Mouse (Mus musculus) heart, embryonic 15.5 days (tissue): ENCODE data around the gene Ctns. TPM values are rescaled to one million over a fixed set of nuclear protein-coding genes. Genes with fewer than 3 reads are reported as not detected.
A peak's percentile ranks its signal among the peaks of the same experiment; 100 is the strongest.

ENCODE experiments used
- ATAC-seq: fragments of 200-750 bp; cut with Nextera tagmentation; replicated peaks from 2 replicates; pipeline ENCODE4 v1.8.0; 2017; ENCODE audit warnings: low read depth, moderate TSS enrichment; ENCODE audit not compliant: insufficient number of reproducible peaks, insufficient read depth, low FRiP score
- H3K27ac ChIP-seq: fragments of 300-500 bp; sonication (generic); 2 replicates; pipeline ENCODE4 v1.5.1; 2015; ENCODE audit warnings: mild to moderate bottlenecking, inconsistent platforms
- H3K27me3 ChIP-seq: fragments of 300-500 bp; sonication (generic); 2 replicates; pipeline ENCODE4 v1.6.1; 2015; ENCODE audit warnings: inconsistent platforms
- H3K36me3 ChIP-seq: fragments of 300-500 bp; sonication (generic); 2 replicates; pipeline ENCODE4 v1.6.1; 2015; ENCODE audit warnings: mild to moderate bottlenecking, inconsistent platforms
- H3K4me1 ChIP-seq: fragments of 300-500 bp; sonication (generic); replicated peaks from 2 replicates; pipeline ENCODE4 v1.6.1; 2015; ENCODE audit warnings: inconsistent platforms
- H3K4me2 ChIP-seq: fragments of 300-500 bp; sonication (generic); 2 replicates; pipeline ENCODE4 v1.6.1; 2015; ENCODE audit warnings: inconsistent platforms, mild to moderate bottlenecking, moderate library complexity
- H3K4me3 ChIP-seq: fragments of 300-500 bp; sonication (generic); 2 replicates; pipeline ENCODE4 v1.5.1; 2015; ENCODE audit warnings: mild to moderate bottlenecking, inconsistent platforms
- H3K9ac ChIP-seq: fragments of 300-500 bp; sonication (generic); 2 replicates; pipeline ENCODE4 v1.6.1; 2015; ENCODE audit warnings: mild to moderate bottlenecking, inconsistent platforms
- H3K9me3 ChIP-seq: fragments of 300-500 bp; sonication (generic); replicated peaks from 2 replicates; pipeline ENCODE4 v1.6.1; 2016; ENCODE audit warnings: inconsistent platforms
- WGBS: fragments of 180-500 bp; shearing (Covaris S2); methylation state at CpG from one replicate; pipeline ENCODE4 v1.1.7; 2015; ENCODE audit warnings: mixed read lengths; 5-methylcytosine and 5-hydroxymethylcytosine counted together
- polyA plus RNA-seq: library from polyadenylated mRNA; unstranded; fragments of >200 nt; fragmentation: Nextera tagmentation; extraction: Ambion mirVana; gene quantifications from 2 replicates; pipeline ENCODE4 v1.2.1, GENCODE M21; 2015

The Ctns gene
- polyA plus RNA-seq, 1 experiment from 2014 or later: 12.5 TPM

GRCm38 (mm10) chr11:73168071-73168470 lies 30.8 kb downstream of the Ctns start:
- no peak overlapping the region for H3K4me2 ChIP-seq
- H3K9me3 ChIP-seq: no peaks in the 10 kb centered on the region
- no peak overlapping the region for H3K9ac ChIP-seq
- peaks cover 16% of the 10 kb centered on the region for H3K4me1 ChIP-seq
- ATAC-seq: no peak
- H3K36me3 ChIP-seq: peaks cover under 1% of the 10 kb centered on the region; the same call in 1 of the 2 replicates
- no peak overlapping the region for H3K4me3 ChIP-seq
- no peak overlapping the region for H3K27ac ChIP-seq
- H3K27me3 ChIP-seq: no peaks in the 10 kb centered on the region
- WGBS: 82% methylated on average over 8 of the region's 8 CpGs

- ATAC-seq: no peak
- Histone ChIP-seq H3K4me1 (peaks cover 14% of the 10 kb centered on the region), H3K27ac (no peak overlapping the region), H3K36me3 (no peaks in the 10 kb centered on the region), H3K9me3 (no peaks in the 10 kb centered on the region), H3K4me2 (no peak overlapping the region), H3K4me3 (no peak overlapping the region), H3K9ac (no peak overlapping the region), H3K27me3 (peaks cover 18% of the 10 kb centered on the region; the same call in 1 of the 2 replicates)
- 66% methylated on average over 5 of the region's 5 CpGs for WGBS
Measured at GRCm38 (mm10) chr11:73162284-73162683, 36.6 kb downstream of the Ctns start.

- H3K27ac ChIP-seq: peak overlapping the region; percentile 63
- 80% methylated on average over 4 of the region's 4 CpGs for WGBS
- peaks cover 22% of the 10 kb centered on the region; the same call in 1 of the 2 replicates for H3K27me3 ChIP-seq
- H3K4me2 ChIP-seq: peak overlapping the region; percentile 92
- no peaks in the 10 kb centered on the region for H3K36me3 ChIP-seq
- no peak for ATAC-seq
- H3K4me1 ChIP-seq: peaks cover 14% of the 10 kb centered on the region
- H3K4me3 ChIP-seq: no peak overlapping the region
- H3K9ac ChIP-seq: no peak overlapping the region
- no peaks in the 10 kb centered on the region for H3K9me3 ChIP-seq
Measured at GRCm38 (mm10) chr11:73161616-73162015, 37.2 kb downstream of the Ctns start.

- peaks cover 14% of the 10 kb centered on the region for H3K4me1 ChIP-seq
- peak overlapping the region; percentile 58 for H3K4me3 ChIP-seq
- H3K9ac ChIP-seq: peak overlapping the region; percentile 71
- no peaks in the 10 kb centered on the region for H3K36me3 ChIP-seq
- peaks cover 24% of the 10 kb centered on the region; the same call in 1 of the 2 replicates for H3K27me3 ChIP-seq
- 7% methylated on average over 6 of the region's 6 CpGs for WGBS
- peak overlapping the region; percentile 63 for H3K27ac ChIP-seq
- H3K9me3 ChIP-seq: no peaks in the 10 kb centered on the region
- peak; percentile 74 for ATAC-seq
- peak overlapping the region; percentile 92 for H3K4me2 ChIP-seq
Measured at GRCm38 (mm10) chr11:73160811-73161200, 38.0 kb downstream of the Ctns start.

GRCm38 (mm10) chr11:73159957-73160810 lies 38.7 kb downstream of the Ctns start, which contains the start of gene P2rx5:
Gene P2rx5, plus strand, starts transcription at chr11:73160421.
- peak within 1 kb of the TSS; percentile 63 for H3K27ac ChIP-seq
- no peaks in the 10 kb centered on the region for H3K9me3 ChIP-seq
- ATAC-seq: peak; percentile 83
- peak within 1 kb of the TSS; percentile 92 for H3K4me2 ChIP-seq
- no peaks in the 10 kb centered on the region for H3K36me3 ChIP-seq
- peaks cover 14% of the 10 kb centered on the region for H3K4me1 ChIP-seq
- H3K4me3 ChIP-seq: peak within 1 kb of the TSS; percentile 58
- H3K9ac ChIP-seq: peak within 1 kb of the TSS; percentile 71
- H3K27me3 ChIP-seq: peaks cover 24% of the 10 kb centered on the region; the same call in 1 of the 2 replicates
- WGBS: 3% methylated on average over 49 of the region's 49 CpGs

GRCm38 (mm10) chr11:73155071-73155470 lies 43.8 kb downstream of the Ctns start:
- 62% methylated on average over 6 of the region's 6 CpGs for WGBS
- no peak for ATAC-seq

GRCm38 (mm10) chr11:73148209-73148608 lies 50.6 kb downstream of the Ctns start:
- no peak for ATAC-seq
- no peaks in the 10 kb centered on the region for H3K4me1 ChIP-seq
- H3K9ac ChIP-seq: no peak overlapping the region
- no peak overlapping the region for H3K4me3 ChIP-seq
- no peaks in the 10 kb centered on the region for H3K9me3 ChIP-seq
- no peak overlapping the region for H3K4me2 ChIP-seq
- H3K27ac ChIP-seq: no peak overlapping the region
- WGBS: 78% methylated on average over 9 of the region's 9 CpGs
- H3K36me3 ChIP-seq: no peaks in the 10 kb centered on the region
- H3K27me3 ChIP-seq: no peaks in the 10 kb centered on the region

More at GRCm38 (mm10) chr11:73155071-73155470, 43.8 kb downstream of the Ctns start:
- H3K4me3 ChIP-seq: no peak overlapping the region
- H3K27me3 ChIP-seq: peaks cover 22% of the 10 kb centered on the region; the same call in 1 of the 2 replicates
- H3K27ac ChIP-seq: no peak overlapping the region
- H3K4me2 ChIP-seq: no peak overlapping the region
- H3K9ac ChIP-seq: no peak overlapping the region
- H3K36me3 ChIP-seq: no peaks in the 10 kb centered on the region
- H3K4me1 ChIP-seq: peaks cover 3% of the 10 kb centered on the region
- no peaks in the 10 kb centered on the region for H3K9me3 ChIP-seq

- Histone ChIP-seq H3K9ac (no peak overlapping the region), H3K36me3 (no peaks in the 10 kb centered on the region), H3K27me3 (no peaks in the 10 kb centered on the region), H3K4me1 (no peaks in the 10 kb centered on the region), H3K27ac (no peak overlapping the region), H3K4me2 (no peak overlapping the region), H3K4me3 (no peak overlapping the region), H3K9me3 (no peaks in the 10 kb centered on the region)
- no peak for ATAC-seq
- WGBS: 51% methylated on average over 7 of the region's 7 CpGs
Measured at GRCm38 (mm10) chr11:73146975-73147365, 51.9 kb downstream of the Ctns start.

GRCm38 (mm10) chr11:73146026-73146974 lies 52.5 kb downstream of the Ctns start:
- H3K27ac ChIP-seq: no peak overlapping the region
- ATAC-seq: no peak
- no peaks in the 10 kb centered on the region for H3K4me1 ChIP-seq
- H3K9ac ChIP-seq: no peak overlapping the region
- H3K27me3 ChIP-seq: no peaks in the 10 kb centered on the region
- H3K36me3 ChIP-seq: no peaks in the 10 kb centered on the region
- no peak overlapping the region for H3K4me2 ChIP-seq
- WGBS: 51% methylated on average over 11 of the region's 11 CpGs
- no peak overlapping the region for H3K4me3 ChIP-seq
- H3K9me3 ChIP-seq: no peaks in the 10 kb centered on the region

GRCm38 (mm10) chr11:73144261-73144681 lies 54.6 kb downstream of the Ctns start:
- no peaks in the 10 kb centered on the region for H3K9me3 ChIP-seq
- H3K36me3 ChIP-seq: no peaks in the 10 kb centered on the region
- H3K4me1 ChIP-seq: no peaks in the 10 kb centered on the region
- H3K4me3 ChIP-seq: no peak overlapping the region
- no peaks in the 10 kb centered on the region for H3K27me3 ChIP-seq
- no peak overlapping the region for H3K4me2 ChIP-seq
- 43% methylated on average over 1 of the region's 1 CpGs for WGBS
- H3K27ac ChIP-seq: no peak overlapping the region
- no peak for ATAC-seq
- no peak overlapping the region for H3K9ac ChIP-seq
